Mouse (Mus musculus) ES-E14 (cell line): Measurements from ENCODE around the gene 4933417A18Rik.

Experiments
- CHD2 ChIP-seq: IDR thresholded peaks from 2 replicates; pipeline ENCODE4 v1.6.1; 2014; ENCODE audit warnings: mild to moderate bottlenecking, low read depth, low read length, inconsistent platforms
- HCFC1 ChIP-seq: IDR thresholded peaks from 2 replicates; pipeline ENCODE4 v1.6.1; 2012; ENCODE audit warnings: low read length, inconsistent platforms, borderline replicate concordance; ENCODE audit not compliant: insufficient read depth
- MAFK ChIP-seq: IDR thresholded peaks from 2 replicates; pipeline ENCODE4 v1.6.1; 2014; ENCODE audit warnings: mild to moderate bottlenecking, low read depth, low read length, inconsistent platforms; ENCODE audit not compliant: insufficient read depth
- ZC3H11A ChIP-seq: IDR thresholded peaks from 2 replicates; pipeline ENCODE4 v1.6.1; 2012; ENCODE audit warnings: low read depth, mild to moderate bottlenecking, inconsistent platforms, low read length, borderline replicate concordance
- ZNF384 ChIP-seq: IDR thresholded peaks from 2 replicates; pipeline ENCODE4 v1.6.1; 2012; ENCODE audit warnings: low read depth, low read length, inconsistent platforms

DNA sequence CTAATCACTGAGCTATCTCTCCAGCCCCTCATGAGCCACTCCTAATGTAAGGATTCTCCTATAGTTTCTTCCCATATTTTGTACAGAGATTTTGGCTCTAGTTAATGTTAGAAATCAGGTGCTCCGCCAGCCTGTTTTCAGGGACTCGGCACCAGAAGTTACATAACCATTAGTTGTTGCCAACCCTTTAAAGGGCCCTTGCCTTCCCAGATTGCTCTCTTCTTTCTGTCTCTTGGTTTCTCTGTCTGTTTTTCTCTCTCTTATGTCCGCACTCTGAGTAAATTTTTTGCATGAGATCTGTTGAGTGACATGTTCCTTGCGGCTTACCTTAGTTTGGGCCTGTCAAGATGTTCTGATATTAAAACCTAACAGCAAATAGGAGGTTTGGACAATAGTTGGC lies 51.9 kb downstream of the 4933417A18Rik start:
- no peak for TF ChIP-seq ZC3H11A
- no peak for TF ChIP-seq HCFC1
- no peak for TF ChIP-seq ZNF384
- no peak for TF ChIP-seq MAFK
- TF ChIP-seq CHD2, result no peak
